Mouse (Mus musculus): ENCODE data around the gene Kansl1. TPM values are rescaled to one million over a fixed set of nuclear protein-coding genes. Genes with fewer than 3 reads are reported as not detected.

Gene Kansl1
- polyA plus RNA-seq, 1 experiment from 2014 or later: 33.8 TPM

- no peak overlapping the region for H3K27ac ChIP-seq
- H3K36me3 ChIP-seq: peaks cover 82% of the 10 kb centered on the region
- 82% methylated on average over 5 of the region's 5 CpGs for WGBS
- no peaks in the 10 kb centered on the region for H3K27me3 ChIP-seq
- no peak overlapping the region for H3K9ac ChIP-seq (replicated peaks)
- H3K9me3 ChIP-seq: no peaks in the 10 kb centered on the region
- H3K4me3 ChIP-seq (replicated peaks): no peak overlapping the region
- ATAC-seq: no peak
- no peaks in the 10 kb centered on the region for H3K4me1 ChIP-seq (replicated peaks)
- H3K4me2 ChIP-seq (replicated peaks): no peak overlapping the region
Measured at GRCm38 (mm10) chr11:104334115-104334514, 134.5 kb downstream of the Kansl1 start.

- H3K27me3 ChIP-seq: no peaks in the 10 kb centered on the region
- WGBS: 90% methylated on average over 5 of the region's 5 CpGs
- ATAC-seq: no peak
- H3K36me3 ChIP-seq: peaks cover 82% of the 10 kb centered on the region
- no peak overlapping the region for H3K9ac ChIP-seq (replicated peaks)
- no peaks in the 10 kb centered on the region for H3K4me1 ChIP-seq (replicated peaks)
- H3K4me2 ChIP-seq (replicated peaks): no peak overlapping the region
- H3K4me3 ChIP-seq (replicated peaks): no peak overlapping the region
- H3K27ac ChIP-seq: no peak overlapping the region
- H3K9me3 ChIP-seq: no peaks in the 10 kb centered on the region
Measured at GRCm38 (mm10) chr11:104332105-104332504, 136.6 kb downstream of the Kansl1 start.

GRCm38 (mm10) chr11:104331208-104331607, 137.5 kb downstream of the Kansl1 start:
- Histone ChIP-seq H3K36me3 (peaks cover 80% of the 10 kb centered on the region), H3K27ac (peak overlapping the region; percentile 30; the same call in 1 of the 2 replicates), H3K9me3 (no peaks in the 10 kb centered on the region), H3K4me2 (replicated peaks) (no peak overlapping the region), H3K27me3 (no peaks in the 10 kb centered on the region), H3K4me3 (replicated peaks) (no peak overlapping the region), H3K9ac (replicated peaks) (no peak overlapping the region), H3K4me1 (replicated peaks) (no peaks in the 10 kb centered on the region)
- ATAC-seq: no peak
- whole genome bisulfite sequencing: 92% methylated on average over 3 of the region's 3 CpGs

- peaks cover 79% of the 10 kb centered on the region for H3K36me3 ChIP-seq
- H3K4me3 ChIP-seq (replicated peaks): no peak overlapping the region
- no peaks in the 10 kb centered on the region for H3K4me1 ChIP-seq (replicated peaks)
- no peak overlapping the region for H3K4me2 ChIP-seq (replicated peaks)
- H3K27ac ChIP-seq: 0 out of 2 replicates have a peak overlapping the region, but pooled peaks have one; percentile 36
- WGBS: 88% methylated on average over 4 of the region's 4 CpGs
- no peak overlapping the region for H3K9ac ChIP-seq (replicated peaks)
- H3K27me3 ChIP-seq: no peaks in the 10 kb centered on the region
- ATAC-seq: no peak
- H3K9me3 ChIP-seq: no peaks in the 10 kb centered on the region
Measured at GRCm38 (mm10) chr11:104330151-104330550, 138.5 kb downstream of the Kansl1 start.

- Histone ChIP-seq H3K4me3 (replicated peaks) (no peak overlapping the region), H3K27me3 (no peaks in the 10 kb centered on the region), H3K9ac (replicated peaks) (no peak overlapping the region), H3K9me3 (no peaks in the 10 kb centered on the region), H3K4me1 (replicated peaks) (no peaks in the 10 kb centered on the region), H3K4me2 (replicated peaks) (no peak overlapping the region), H3K27ac (no peak overlapping the region), H3K36me3 (peaks cover 74% of the 10 kb centered on the region)
- WGBS: 92% methylated on average over 11 of the region's 11 CpGs
- 0 out of 2 replicates have a peak, but pooled peaks have one; percentile 17 for ATAC-seq
Measured at GRCm38 (mm10) chr11:104329185-104329926, 139.3 kb downstream of the Kansl1 start.

GRCm38 (mm10) chr11:104327946-104328345, 140.7 kb downstream of the Kansl1 start:
- Histone ChIP-seq H3K4me3 (replicated peaks) (no peak overlapping the region), H3K9me3 (no peaks in the 10 kb centered on the region), H3K27ac (no peak overlapping the region), H3K4me1 (replicated peaks) (no peaks in the 10 kb centered on the region), H3K4me2 (replicated peaks) (no peak overlapping the region), H3K9ac (replicated peaks) (no peak overlapping the region), H3K27me3 (no peaks in the 10 kb centered on the region), H3K36me3 (peaks cover 70% of the 10 kb centered on the region)
- no peak for ATAC-seq
- WGBS: 89% methylated on average over 6 of the region's 6 CpGs

GRCm38 (mm10) chr11:104327462-104327861, 141.2 kb downstream of the Kansl1 start:
- ATAC-seq: no peak
- H3K27ac ChIP-seq: no peak overlapping the region
- H3K9ac ChIP-seq (replicated peaks): no peak overlapping the region
- no peaks in the 10 kb centered on the region for H3K27me3 ChIP-seq
- no peak overlapping the region for H3K4me3 ChIP-seq (replicated peaks)
- 100% methylated on average over 1 of the region's 1 CpGs for WGBS
- peaks cover 70% of the 10 kb centered on the region for H3K36me3 ChIP-seq
- H3K4me1 ChIP-seq (replicated peaks): no peaks in the 10 kb centered on the region
- no peak overlapping the region for H3K4me2 ChIP-seq (replicated peaks)
- H3K9me3 ChIP-seq: no peaks in the 10 kb centered on the region

GRCm38 (mm10) chr11:104322142-104322541, 146.5 kb downstream of the Kansl1 start:
- ATAC-seq: no peak
- H3K9me3 ChIP-seq: no peaks in the 10 kb centered on the region
- 35% methylated on average over 4 of the region's 4 CpGs for WGBS
- H3K4me2 ChIP-seq (replicated peaks): no peak overlapping the region
- no peak overlapping the region for H3K4me3 ChIP-seq (replicated peaks)
- H3K27me3 ChIP-seq: no peaks in the 10 kb centered on the region
- no peak overlapping the region for H3K27ac ChIP-seq
- peaks cover 53% of the 10 kb centered on the region for H3K36me3 ChIP-seq
- peaks cover 30% of the 10 kb centered on the region for H3K4me1 ChIP-seq (replicated peaks)
- H3K9ac ChIP-seq (replicated peaks): no peak overlapping the region

- no peak for ATAC-seq
- Histone ChIP-seq H3K4me2 (replicated peaks) (no peak overlapping the region), H3K27me3 (no peaks in the 10 kb centered on the region), H3K27ac (no peak overlapping the region), H3K36me3 (peaks cover 50% of the 10 kb centered on the region), H3K4me3 (replicated peaks) (no peak overlapping the region), H3K4me1 (replicated peaks) (peaks cover 30% of the 10 kb centered on the region), H3K9me3 (no peaks in the 10 kb centered on the region), H3K9ac (replicated peaks) (no peak overlapping the region)
- WGBS: 55% methylated on average over 5 of the region's 5 CpGs
Measured at GRCm38 (mm10) chr11:104320511-104320910, 148.2 kb downstream of the Kansl1 start.

- peaks cover 44% of the 10 kb centered on the region for H3K36me3 ChIP-seq
- peaks cover 30% of the 10 kb centered on the region for H3K4me1 ChIP-seq (replicated peaks)
- under 1% methylated on average over 24 of the region's 24 CpGs for WGBS
- no peaks in the 10 kb centered on the region for H3K9me3 ChIP-seq
- H3K9ac ChIP-seq (replicated peaks): peak overlapping the region; percentile 57
- H3K27ac ChIP-seq: peak overlapping the region; percentile 61
- ATAC-seq: peak; percentile 80
- H3K27me3 ChIP-seq: no peaks in the 10 kb centered on the region
- H3K4me2 ChIP-seq (replicated peaks): peak overlapping the region; percentile 65
- H3K4me3 ChIP-seq (replicated peaks): peak overlapping the region; percentile 34
Measured at GRCm38 (mm10) chr11:104318940-104319781, 149.5 kb downstream of the Kansl1 start.

- Histone ChIP-seq H3K4me3 (replicated peaks) (no peak overlapping the region), H3K27ac (no peak overlapping the region), H3K36me3 (peaks cover 51% of the 10 kb centered on the region), H3K9me3 (no peaks in the 10 kb centered on the region), H3K4me2 (replicated peaks) (no peak overlapping the region), H3K4me1 (replicated peaks) (peaks cover 30% of the 10 kb centered on the region), H3K9ac (replicated peaks) (no peak overlapping the region), H3K27me3 (no peaks in the 10 kb centered on the region)
- WGBS: 83% methylated on average over 3 of the region's 3 CpGs
- ATAC-seq: no peak
Measured at GRCm38 (mm10) chr11:104317631-104318030, 151.0 kb downstream of the Kansl1 start.
